Mouse (Mus musculus): ENCODE results near the gene Popdc2.

Gene Popdc2

GRCm38 (mm10) chr16:38376163-38376840 lies 14.3 kb downstream of the Popdc2 start:
- DNase-seq (ENCODE audit: low spot score in 2 of 2), result peak in 1 of 2 experiments; percentile 65

- no peak for DNase-seq (ENCODE audit: low spot score in 2 of 2)
Observed at GRCm38 (mm10) chr16:38376841-38377249, 14.8 kb downstream of the Popdc2 start.

- no peak for DNase-seq (ENCODE audit: low spot score in 2 of 2)
Observed at GRCm38 (mm10) chr16:38377546-38377945, 15.5 kb downstream of the Popdc2 start.

- no peak for DNase-seq (ENCODE audit: low spot score in 2 of 2)
Observed at GRCm38 (mm10) chr16:38378591-38378990, 16.6 kb downstream of the Popdc2 start.

- no peak for DNase-seq (ENCODE audit: low spot score in 2 of 2)
Observed at GRCm38 (mm10) chr16:38379088-38379487, 17.1 kb downstream of the Popdc2 start.

- DNase-seq (ENCODE audit: low spot score in 2 of 2), result no peak
Observed at GRCm38 (mm10) chr16:38379493-38379892, 17.5 kb downstream of the Popdc2 start.

GRCm38 (mm10) chr16:38379926-38380325 lies 17.9 kb downstream of the Popdc2 start:
- DNase-seq (ENCODE audit: low spot score in 2 of 2), result no peak

GRCm38 (mm10) chr16:38383683-38384082 lies 21.7 kb downstream of the Popdc2 start:
- DNase-seq (ENCODE audit: low spot score in 2 of 2), result no peak

- DNase-seq (ENCODE audit: low spot score in 2 of 2), result no peak
Observed at GRCm38 (mm10) chr16:38385184-38385634, 23.2 kb downstream of the Popdc2 start.

- no peak for DNase-seq (ENCODE audit: low spot score in 2 of 2)
Observed at GRCm38 (mm10) chr16:38385700-38386099, 23.7 kb downstream of the Popdc2 start.

- no peak for DNase-seq (ENCODE audit: low spot score in 2 of 2)
Observed at GRCm38 (mm10) chr16:38387389-38387788, 25.4 kb downstream of the Popdc2 start.

GRCm38 (mm10) chr16:38388757-38389156 lies 26.7 kb downstream of the Popdc2 start:
- DNase-seq (ENCODE audit: low spot score in 2 of 2), result no peak

GRCm38 (mm10) chr16:38389284-38389893 lies 27.4 kb downstream of the Popdc2 start:
- no peak for DNase-seq (ENCODE audit: low spot score in 2 of 2)

GRCm38 (mm10) chr16:38390322-38390721 lies 28.3 kb downstream of the Popdc2 start:
- no peak for DNase-seq (ENCODE audit: low spot score in 2 of 2)

- DNase-seq (ENCODE audit: low spot score in 2 of 2), result peak in 1 of 2 experiments; percentile 16
Observed at GRCm38 (mm10) chr16:38392126-38392894, 30.3 kb downstream of the Popdc2 start.

GRCm38 (mm10) chr16:38394191-38394618 lies 32.2 kb downstream of the Popdc2 start:
- no peak for DNase-seq (ENCODE audit: low spot score in 2 of 2)

GRCm38 (mm10) chr16:38395060-38395730 lies 33.2 kb downstream of the Popdc2 start:
- no peak for DNase-seq (ENCODE audit: low spot score in 2 of 2)

- no peak for DNase-seq (ENCODE audit: low spot score in 2 of 2)
Observed at GRCm38 (mm10) chr16:38396155-38396554, 34.1 kb downstream of the Popdc2 start.

GRCm38 (mm10) chr16:38398266-38398665 lies 36.3 kb downstream of the Popdc2 start:
- no peak for DNase-seq (ENCODE audit: low spot score in 2 of 2)

GRCm38 (mm10) chr16:38399076-38399475 lies 37.1 kb downstream of the Popdc2 start:
- no peak for DNase-seq (ENCODE audit: low spot score in 2 of 2)

- DNase-seq (ENCODE audit: low spot score in 2 of 2), result peak in 1 of 2 experiments; percentile 15
Observed at GRCm38 (mm10) chr16:38399531-38400231, 37.7 kb downstream of the Popdc2 start.

Data from right cerebral cortex, postnatal 36 days (tissue).